Comparison of ENCODE assay signal across 8 mouse cellular contexts in the genomic region with DNA sequence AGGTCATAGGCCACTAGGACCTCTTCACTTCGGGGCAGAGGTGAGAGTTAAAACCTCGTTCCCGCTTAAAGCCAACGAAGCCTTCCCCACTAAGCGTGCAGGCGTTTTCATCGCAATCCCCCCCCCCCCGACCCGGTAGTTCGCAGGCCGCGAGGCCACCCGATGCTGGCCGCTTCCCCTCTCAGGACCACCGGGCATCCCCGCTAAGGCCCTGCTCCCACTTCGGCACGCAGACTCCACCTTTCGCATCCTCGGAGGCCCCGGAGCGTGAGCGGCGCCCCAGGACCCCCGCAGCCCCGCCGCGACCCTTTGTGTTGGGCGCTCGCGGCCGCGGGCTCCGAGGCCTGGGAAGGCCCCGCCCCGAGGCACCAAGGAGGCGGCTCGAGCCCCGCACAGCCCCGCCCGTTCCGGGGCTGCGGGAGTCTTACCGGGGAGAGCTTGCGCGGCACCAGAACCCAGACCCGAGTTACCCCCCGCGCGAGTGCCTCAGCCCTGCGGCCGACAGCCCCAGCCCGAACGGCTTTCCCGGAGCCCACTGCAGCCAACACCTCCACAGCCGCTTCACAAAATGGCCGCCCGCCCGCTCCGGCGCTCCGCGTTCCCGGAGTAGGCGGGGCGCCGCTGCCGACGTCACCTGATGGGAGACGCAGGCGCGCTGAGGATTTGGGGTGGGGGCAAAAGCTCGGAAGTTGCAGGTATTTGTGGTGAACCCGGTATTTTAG. TPM values are rescaled to one million over a fixed set of nuclear protein-coding genes. Genes with fewer than 3 reads are reported as not detected.
DNase-seq lines count a peak whose midpoint lies in the region; ATAC-seq lines count a peak whose summit lies in the region.

TSS of gene Cpne1 (minus strand) at position 608 of the 722 bp plus-strand sequence.
TSS of gene Rbm12 (minus strand) at position 621 of the 722 bp plus-strand sequence.

- H3K4me3 ChIP-seq in forebrain, embryonic 11.5 days (ENCODE audit: low read depth, low read length): peak within 1 kb of the TSS; percentile 85
- H3K4me3 ChIP-seq in heart, embryonic 16.5 days (ENCODE audit: low read length): peak within 1 kb of the TSS; percentile 96
- peak within 1 kb of the TSS; percentile 91 for H3K4me3 ChIP-seq in liver, embryonic 15.5 days (replicated peaks)
- peak within 1 kb of the TSS; percentile 89 for H3K4me3 ChIP-seq in neural tube, embryonic 12.5 days

- peak within 1 kb of the TSS; percentile 98 for H3K9ac ChIP-seq in forebrain, embryonic 11.5 days (ENCODE audit: low read length)
- peak within 1 kb of the TSS; percentile 98 for H3K9ac ChIP-seq in heart, embryonic 16.5 days (ENCODE audit: low read length)
- H3K9ac ChIP-seq in liver, embryonic 15.5 days: peak within 1 kb of the TSS; percentile 94
- H3K9ac ChIP-seq in neural tube, embryonic 12.5 days: peak within 1 kb of the TSS; percentile 97

- H3K9me3 ChIP-seq in forebrain, embryonic 11.5 days (ENCODE audit: control insufficient read depth, low read length): no peaks in the 10 kb centered on the region
- no peaks in the 10 kb centered on the region for H3K9me3 ChIP-seq in heart, embryonic 16.5 days (replicated peaks; ENCODE audit: control insufficient read depth, low read length)
- no peaks in the 10 kb centered on the region for H3K9me3 ChIP-seq in liver, embryonic 15.5 days (replicated peaks)
- H3K9me3 ChIP-seq in neural tube, embryonic 12.5 days: no peaks in the 10 kb centered on the region

- H3K4me1 ChIP-seq in forebrain, embryonic 11.5 days (replicated peaks; ENCODE audit: control insufficient read depth, insufficient read depth, low read length): peaks cover 5% of the 10 kb centered on the region; the same call in 1 of the 2 replicates
- H3K4me1 ChIP-seq in heart, embryonic 16.5 days (ENCODE audit: control insufficient read depth, insufficient read depth, low read length): peaks cover 13% of the 10 kb centered on the region
- H3K4me1 ChIP-seq in liver, embryonic 15.5 days (replicated peaks): peaks cover 40% of the 10 kb centered on the region
- peaks cover 9% of the 10 kb centered on the region; the same call in 1 of the 2 replicates for H3K4me1 ChIP-seq in neural tube, embryonic 12.5 days

- peak; percentile 93 for ATAC-seq in forebrain, embryonic 11.5 days (replicated peaks; ENCODE audit: low FRiP score)
- ATAC-seq in heart, embryonic 16.5 days (replicated peaks; ENCODE audit: extremely low read depth, insufficient read depth, low FRiP score): peak; percentile 92
- peak; percentile 92 for ATAC-seq in liver, embryonic 15.5 days (ENCODE audit: insufficient read depth)
- peak; percentile 89 for ATAC-seq in neural tube, embryonic 12.5 days (ENCODE audit: low FRiP score, low read depth)

- peak within 1 kb of the TSS; percentile 80 for H3K27ac ChIP-seq in forebrain, embryonic 11.5 days (ENCODE audit: low read depth, low read length)
- H3K27ac ChIP-seq in heart, embryonic 16.5 days (ENCODE audit: low read length): peak within 1 kb of the TSS; percentile 93
- H3K27ac ChIP-seq in liver, embryonic 15.5 days (replicated peaks): peak within 1 kb of the TSS; percentile 90
- H3K27ac ChIP-seq in neural tube, embryonic 12.5 days: peak within 1 kb of the TSS; percentile 79

- no peaks in the 10 kb centered on the region for H3K36me3 ChIP-seq in forebrain, embryonic 11.5 days (ENCODE audit: control insufficient read depth, insufficient read depth, low read length)
- no peaks in the 10 kb centered on the region for H3K36me3 ChIP-seq in heart, embryonic 16.5 days (ENCODE audit: control insufficient read depth, insufficient read depth)
- peaks cover 8% of the 10 kb centered on the region; the same call in 1 of the 2 replicates for H3K36me3 ChIP-seq in liver, embryonic 15.5 days (replicated peaks)
- no peaks in the 10 kb centered on the region for H3K36me3 ChIP-seq in neural tube, embryonic 12.5 days

- DNase-seq in CD8-positive naive resting alpha-beta T cell, adult 2 months (ENCODE audit: low read depth in 2 of 2, low spot score in 2 of 2): peak; percentile 88 to 94
- DNase-seq in c-Kit-positive CD71-negative TER-119-negative erythroid progenitor cells, embryonic 14.5 days (ENCODE audit: low read depth): peak; percentile 88
- peak; percentile 97 for DNase-seq in forebrain, embryonic 11.5 days (ENCODE audit: low spot score)
- peak; percentile 90 to 96 for DNase-seq in kidney, postnatal 36 days
- DNase-seq in telencephalon, adult 2 months (ENCODE audit: low read depth, low spot score): peak; percentile 64

- WGBS in forebrain, embryonic 11.5 days: under 1% methylated on average over 74 of the region's 74 CpGs
- WGBS in heart, embryonic 16.5 days: under 1% methylated on average over 70 of the region's 74 CpGs
- 1% methylated on average over 74 of the region's 74 CpGs for WGBS in liver, embryonic 15.5 days (ENCODE audit: insufficient replicate concordance)
- WGBS in neural tube, embryonic 12.5 days: under 1% methylated on average over 73 of the region's 74 CpGs

- H3K27me3 ChIP-seq in forebrain, embryonic 11.5 days (ENCODE audit: control insufficient read depth, insufficient read depth, low read length): no peaks in the 10 kb centered on the region
- no peaks in the 10 kb centered on the region for H3K27me3 ChIP-seq in heart, embryonic 16.5 days (ENCODE audit: control insufficient read depth, insufficient read depth, low read length)
- no peaks in the 10 kb centered on the region for H3K27me3 ChIP-seq in liver, embryonic 15.5 days
- no peaks in the 10 kb centered on the region for H3K27me3 ChIP-seq in neural tube, embryonic 12.5 days (replicated peaks)

- peak within 1 kb of the TSS; percentile 87 for H3K4me2 ChIP-seq in forebrain, embryonic 11.5 days (ENCODE audit: low read depth, low read length, severe bottlenecking)
- H3K4me2 ChIP-seq in heart, embryonic 16.5 days (ENCODE audit: low read depth, low read length): peak within 1 kb of the TSS; percentile 71
- peak within 1 kb of the TSS; percentile 85 for H3K4me2 ChIP-seq in liver, embryonic 15.5 days
- peak within 1 kb of the TSS; percentile 61 for H3K4me2 ChIP-seq in neural tube, embryonic 12.5 days (replicated peaks)

RNA-seq across cellular contexts. Expression of gene Cpne1, which starts in this region (rescaled TPM):
- polyA plus RNA-seq in forebrain, embryonic 11.5 days (2014; fragmentation: Nextera tagmentation; extraction: Ambion mirVana): 48.7 and 58.8 TPM in 2 replicates
- 27.9 and 29.2 TPM in 2 replicates for polyA plus RNA-seq in heart, embryonic 16.5 days (2015; fragmentation: Nextera tagmentation; extraction: Ambion mirVana)
- polyA plus RNA-seq in liver, embryonic 15.5 days (2015; fragmentation: Nextera tagmentation; extraction: Ambion mirVana): 20.8 and 22.6 TPM in 2 replicates
- polyA plus RNA-seq in neural tube, embryonic 12.5 days (2016; fragmentation: Nextera tagmentation; extraction: Ambion mirVana): 52.9 and 54.8 TPM in 2 replicates

RNA-seq across cellular contexts. Expression of gene Rbm12, which starts in this region (rescaled TPM):
- 45.7 and 47.6 TPM in 2 replicates for polyA plus RNA-seq in forebrain, embryonic 11.5 days (2014; fragmentation: Nextera tagmentation; extraction: Ambion mirVana)
- 17.7 and 20.7 TPM in 2 replicates for polyA plus RNA-seq in heart, embryonic 16.5 days (2015; fragmentation: Nextera tagmentation; extraction: Ambion mirVana)
- polyA plus RNA-seq in liver, embryonic 15.5 days (2015; fragmentation: Nextera tagmentation; extraction: Ambion mirVana): 7.4 and 9.7 TPM in 2 replicates
- 31.8 and 48.5 TPM in 2 replicates for polyA plus RNA-seq in neural tube, embryonic 12.5 days (2016; fragmentation: Nextera tagmentation; extraction: Ambion mirVana)

Comparison
In these comparisons a context has a peak if more than half of its experiments do, and no peak if none do; other contexts are left out.
1. Peak in every context shown above with its lines: DNase-seq, ATAC-seq, H3K4me3 ChIP-seq and H3K27ac ChIP-seq.